Mouse (Mus musculus) liver, adult 2 months (tissue): Measurements from ENCODE around the gene Tmem251.

Source experiments
- CTCF ChIP-seq: fragments of 200-500 bp; IDR thresholded peaks from 2 replicates; pipeline ENCODE4 v1.5.1; 2011; ENCODE audit warnings: low read depth, low read length, control low read depth
- POLR2A ChIP-seq: fragments of 200-500 bp; IDR thresholded peaks from 2 replicates; pipeline ENCODE4 v1.6.1; 2011; ENCODE audit warnings: low read length, control low read depth; ENCODE audit not compliant: insufficient read depth; ENCODE audit errors: extremely low read depth

DNA sequence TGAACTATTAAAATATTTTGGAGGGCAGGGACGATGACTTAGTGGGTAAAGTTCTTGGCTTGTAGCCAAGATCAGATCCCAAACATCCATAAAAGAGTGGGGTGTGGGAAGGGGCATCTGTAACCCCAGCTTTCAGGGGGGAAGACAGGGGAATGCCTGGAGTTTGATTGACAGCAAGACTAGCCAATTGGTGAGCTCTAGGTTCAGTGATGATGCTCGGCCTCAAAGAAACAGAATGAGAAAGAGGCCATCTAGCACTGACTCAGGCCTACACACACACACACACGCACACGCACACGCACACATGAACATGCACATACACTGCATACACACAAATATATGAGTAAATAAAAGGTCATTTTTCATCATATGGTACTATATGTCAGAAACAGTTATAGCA, 33.7 kb upstream of the Tmem251 start:
- TF ChIP-seq CTCF, result no peak
- TF ChIP-seq POLR2A, result no peak
